Comparison of ENCODE assay signal across 18 mouse cellular contexts in genomic region chr8:64629034-64629760, GRCm38 (mm10).
DNase-seq lines count a peak whose midpoint lies in the region; ATAC-seq lines count a peak whose summit lies in the region.
"Had no signal": no experiment of that assay in that cellular context is flagged by ENCODE, and none has a peak within 500 bp of the region (broad histone marks: within the 10 kb centered on the region; RNA-seq: fewer than 3 reads in every experiment).

No protein-coding gene starts in this region.

- H3K36me3 ChIP-seq in hindbrain, embryonic 11.5 days (ENCODE audit: control insufficient read depth, insufficient read depth, low read length): no peaks in the 10 kb centered on the region
- no peaks in the 10 kb centered on the region for H3K36me3 ChIP-seq in hindbrain, embryonic 10.5 days
- no peaks in the 10 kb centered on the region for H3K36me3 ChIP-seq in forebrain, embryonic 14.5 days (ENCODE audit: control insufficient read depth, insufficient read depth, low read length)
- no peaks in the 10 kb centered on the region for H3K36me3 ChIP-seq in neural tube, embryonic 13.5 days
- H3K36me3 ChIP-seq in kidney, embryonic 15.5 days: no peaks in the 10 kb centered on the region
- H3K36me3 ChIP-seq: G1E had no signal

- no peaks in the 10 kb centered on the region for H3K4me1 ChIP-seq in hindbrain, embryonic 11.5 days (replicated peaks; ENCODE audit: control insufficient read depth, insufficient read depth, low read length)
- H3K4me1 ChIP-seq in hindbrain, embryonic 10.5 days (replicated peaks): no peaks in the 10 kb centered on the region
- H3K4me1 ChIP-seq in forebrain, embryonic 14.5 days (ENCODE audit: control insufficient read depth, insufficient read depth, low read length): peaks cover 10% of the 10 kb centered on the region; the same call in 1 of the 2 replicates
- peaks cover 16% of the 10 kb centered on the region; the same call in 1 of the 2 replicates for H3K4me1 ChIP-seq in neural tube, embryonic 13.5 days (replicated peaks)
- no peaks in the 10 kb centered on the region for H3K4me1 ChIP-seq in kidney, embryonic 15.5 days
- H3K4me1 ChIP-seq: heart, embryonic 12.5 days had no signal

- no peak overlapping the region for H3K4me2 ChIP-seq in hindbrain, embryonic 11.5 days (replicated peaks; ENCODE audit: low read depth, low read length)
- H3K4me2 ChIP-seq in forebrain, embryonic 14.5 days (ENCODE audit: low read length): no peak overlapping the region
- H3K4me2 ChIP-seq in neural tube, embryonic 13.5 days: no peak overlapping the region
- H3K4me2 ChIP-seq in kidney, embryonic 15.5 days: no peak overlapping the region
- H3K4me2 ChIP-seq: heart, embryonic 12.5 days had no signal

- no peaks in the 10 kb centered on the region for H3K27me3 ChIP-seq in hindbrain, embryonic 11.5 days (ENCODE audit: control insufficient read depth, insufficient read depth, low read length)
- H3K27me3 ChIP-seq in hindbrain, embryonic 10.5 days (ENCODE audit: insufficient read depth, poor library complexity, severe bottlenecking): no peaks in the 10 kb centered on the region
- no peaks in the 10 kb centered on the region for H3K27me3 ChIP-seq in forebrain, embryonic 14.5 days (replicated peaks; ENCODE audit: control insufficient read depth, insufficient read depth, low read length)
- no peaks in the 10 kb centered on the region for H3K27me3 ChIP-seq in neural tube, embryonic 13.5 days
- H3K27me3 ChIP-seq in kidney, embryonic 15.5 days: no peaks in the 10 kb centered on the region
- H3K27me3 ChIP-seq: heart, embryonic 12.5 days had no signal

- H3K9ac ChIP-seq in hindbrain, embryonic 11.5 days (ENCODE audit: low read depth, low read length): no peak overlapping the region
- H3K9ac ChIP-seq in forebrain, embryonic 14.5 days (ENCODE audit: low read length): no peak overlapping the region
- no peak overlapping the region for H3K9ac ChIP-seq in neural tube, embryonic 13.5 days
- H3K9ac ChIP-seq in kidney, embryonic 15.5 days: no peak overlapping the region
- H3K9ac ChIP-seq: heart, embryonic 12.5 days; liver, embryonic 14.5 days had no signal

- peak; percentile 13 for DNase-seq in hindbrain, embryonic 11.5 days (ENCODE audit: low spot score)
- no peak for DNase-seq in hindbrain, embryonic 10.5 days (ENCODE audit: low spot score)
- DNase-seq in ZHBTc4 (ENCODE audit: low read depth, low spot score): peak; percentile 22
- peak; percentile 68 for DNase-seq in forebrain, embryonic 14.5 days (ENCODE audit: low spot score)
- no peak for DNase-seq in B cell, adult 2 months
- DNase-seq in layer of hippocampus, adult 18-20 months (ENCODE audit: low spot score in 2 of 2): no peak
- DNase-seq: adrenal gland, postnatal 10 days; cerebellum, adult 9-10 months; gastrocnemius, postnatal 25 days; lung, postnatal 10 days; thymus, postnatal 25 days had no signal

- H3K9me3 ChIP-seq in hindbrain, embryonic 11.5 days (ENCODE audit: control insufficient read depth, low read length): no peaks in the 10 kb centered on the region
- H3K9me3 ChIP-seq in hindbrain, embryonic 10.5 days: 0 out of 2 replicates have a peak, but pooled peaks cover 2% of the 10 kb centered on the region
- H3K9me3 ChIP-seq in forebrain, embryonic 14.5 days (replicated peaks; ENCODE audit: control insufficient read depth, low read length): no peaks in the 10 kb centered on the region; the same call in 1 of the 2 replicates
- no peaks in the 10 kb centered on the region for H3K9me3 ChIP-seq in neural tube, embryonic 13.5 days
- no peaks in the 10 kb centered on the region for H3K9me3 ChIP-seq in kidney, embryonic 15.5 days (replicated peaks)
- H3K9me3 ChIP-seq: G1E; heart, embryonic 12.5 days had no signal

- H3K4me3 ChIP-seq in hindbrain, embryonic 11.5 days (ENCODE audit: low read depth, low read length): no peak overlapping the region
- H3K4me3 ChIP-seq in hindbrain, embryonic 10.5 days: no peak overlapping the region
- H3K4me3 ChIP-seq in forebrain, embryonic 14.5 days (ENCODE audit: low read depth, low read length): no peak overlapping the region
- no peak overlapping the region for H3K4me3 ChIP-seq in neural tube, embryonic 13.5 days
- H3K4me3 ChIP-seq in kidney, embryonic 15.5 days (replicated peaks): no peak overlapping the region
- H3K4me3 ChIP-seq: heart, embryonic 12.5 days; myocyte had no signal

- WGBS in hindbrain, embryonic 11.5 days: 88% methylated on average over 6 of the region's 6 CpGs
- WGBS in hindbrain, embryonic 10.5 days: 89% methylated on average over 6 of the region's 6 CpGs
- 64% methylated on average over 6 of the region's 6 CpGs for WGBS in forebrain, embryonic 14.5 days
- WGBS in neural tube, embryonic 13.5 days: 66% methylated on average over 6 of the region's 6 CpGs
- WGBS in kidney, embryonic 15.5 days: 83% methylated on average over 6 of the region's 6 CpGs

- peak; percentile 69 for ATAC-seq in hindbrain, embryonic 11.5 days (ENCODE audit: low FRiP score)
- peak; percentile 78 for ATAC-seq in forebrain, embryonic 14.5 days
- ATAC-seq in neural tube, embryonic 13.5 days (ENCODE audit: low read depth): peak; percentile 52; the same call in 1 of the 2 replicates
- no peak for ATAC-seq in kidney, embryonic 15.5 days (replicated peaks; ENCODE audit: low FRiP score)

- H3K27ac ChIP-seq in hindbrain, embryonic 11.5 days (ENCODE audit: low read depth, low read length): no peak overlapping the region
- H3K27ac ChIP-seq in hindbrain, embryonic 10.5 days: no peak overlapping the region
- no peak overlapping the region for H3K27ac ChIP-seq in forebrain, embryonic 14.5 days (ENCODE audit: low read depth, low read length)
- no peak overlapping the region; the same call in 1 of the 2 replicates for H3K27ac ChIP-seq in neural tube, embryonic 13.5 days (replicated peaks)
- H3K27ac ChIP-seq in kidney, embryonic 15.5 days: no peak overlapping the region
- H3K27ac ChIP-seq: liver, embryonic 14.5 days; stomach, postnatal 0 days had no signal

Comparison
In these comparisons a context has a peak if more than half of its experiments do, and no peak if none do; other contexts are left out.
1. DNase-seq: peak in hindbrain, embryonic 11.5 days (single experiment), ZHBTc4 (single experiment) and forebrain, embryonic 14.5 days (single experiment); none in hindbrain, embryonic 10.5 days (single experiment), B cell, adult 2 months (0 of 2) and layer of hippocampus, adult 18-20 months (0 of 2).